Mouse (Mus musculus) liver, adult 2 months (tissue): Measurements from ENCODE around the gene Pdp2.

Source experiments
- CTCF ChIP-seq: fragments of 200-500 bp; IDR thresholded peaks from 2 replicates; pipeline ENCODE4 v1.5.1; 2011; ENCODE audit warnings: low read depth, low read length, control low read depth
- POLR2A ChIP-seq: fragments of 200-500 bp; IDR thresholded peaks from 2 replicates; pipeline ENCODE4 v1.6.1; 2011; ENCODE audit warnings: low read length, control low read depth; ENCODE audit not compliant: insufficient read depth; ENCODE audit errors: extremely low read depth

- TF ChIP-seq POLR2A (no peak), CTCF (no peak)
Measured at GRCm38 (mm10) chr8:104628402-104628801, 37.2 kb downstream of the Pdp2 start.
